Comparison of ENCODE assay signal across 24 mouse cellular contexts in the genomic region with DNA sequence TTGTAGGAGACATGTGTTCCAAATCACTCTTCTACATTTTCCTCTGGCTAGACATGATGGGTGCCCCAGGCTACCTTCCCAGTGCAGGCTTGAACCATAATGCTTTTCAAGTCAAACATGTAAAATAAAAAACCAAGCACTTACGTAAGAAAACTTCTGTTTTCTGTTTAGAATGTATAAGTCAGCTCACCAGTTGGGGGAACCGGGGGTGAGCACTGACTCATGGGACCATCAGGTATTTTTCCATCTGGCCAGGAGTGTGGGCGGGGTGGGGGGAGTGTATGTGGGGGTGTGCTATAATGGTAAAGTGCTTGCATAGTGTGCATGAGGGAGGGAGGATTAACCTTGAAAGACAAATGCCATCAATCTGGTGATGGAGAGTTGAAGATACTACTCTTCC.
"Had no signal": no experiment of that assay in that cellular context is flagged by ENCODE, and none has a peak within 500 bp of the region (broad histone marks: within the 10 kb centered on the region; RNA-seq: fewer than 3 reads in every experiment).

No protein-coding gene starts in this region.

- H3K27ac ChIP-seq: gastrocnemius, adult 2 months; heart, embryonic 10.5 days; hindbrain, embryonic 13.5 days; hindbrain, embryonic 15.5 days; hindbrain, postnatal 0 days; kidney, postnatal 0 days; limb, embryonic 13.5 days; limb, embryonic 15.5 days; liver, embryonic 13.5 days; liver, embryonic 15.5 days had no signal

- H3K4me1 ChIP-seq: hindbrain, embryonic 13.5 days; hindbrain, embryonic 15.5 days; liver, embryonic 15.5 days had no signal

- H3K4me3 ChIP-seq: gastrocnemius, adult 2 months; heart, embryonic 10.5 days; heart, embryonic 12.5 days; hindbrain, embryonic 13.5 days; hindbrain, embryonic 15.5 days; limb, embryonic 13.5 days; limb, embryonic 15.5 days; liver, embryonic 13.5 days; liver, embryonic 15.5 days had no signal

- H3K36me3 ChIP-seq: heart, embryonic 10.5 days; heart, embryonic 12.5 days; hindbrain, embryonic 13.5 days; hindbrain, embryonic 15.5 days; limb, embryonic 13.5 days; limb, embryonic 15.5 days; liver, embryonic 13.5 days; liver, embryonic 15.5 days had no signal

- H3K9ac ChIP-seq: heart, embryonic 12.5 days; hindbrain, embryonic 13.5 days; hindbrain, embryonic 15.5 days; limb, embryonic 13.5 days; limb, embryonic 15.5 days; liver, embryonic 13.5 days; liver, embryonic 15.5 days had no signal

- DNase-seq: gastrocnemius, adult 2 months; gastrocnemius, postnatal 10 days; gastrocnemius, postnatal 25 days; heart, adult 18-20 months; heart, postnatal 14 days; heart, postnatal 36 days; kidney, adult 11 months; kidney, adult 2 months; kidney, adult 9 months; kidney, postnatal 36 days; layer of hippocampus, adult 9-11 months; layer of hippocampus, postnatal 36 days; left cerebral cortex, postnatal 4 days; liver, embryonic 13.5 days had no signal

- H3K9me3 ChIP-seq: heart, embryonic 10.5 days; heart, embryonic 12.5 days; hindbrain, embryonic 13.5 days; hindbrain, embryonic 15.5 days; limb, embryonic 13.5 days; limb, embryonic 15.5 days; liver, embryonic 13.5 days; liver, embryonic 15.5 days had no signal

- H3K27me3 ChIP-seq: heart, embryonic 12.5 days; hindbrain, embryonic 13.5 days; hindbrain, embryonic 15.5 days; limb, embryonic 15.5 days; liver, embryonic 13.5 days; liver, embryonic 15.5 days had no signal

- H3K4me2 ChIP-seq: heart, embryonic 12.5 days; hindbrain, embryonic 13.5 days; hindbrain, embryonic 15.5 days; limb, embryonic 13.5 days; limb, embryonic 15.5 days; liver, embryonic 13.5 days; liver, embryonic 15.5 days had no signal

- ATAC-seq: hindbrain, postnatal 0 days; intestine, embryonic 16.5 days had no signal
